Mouse (Mus musculus): ENCODE measurements at regions not wholly inside any gene's neighbourhood (a gene's known extent, or its start where the extent isn't known, plus 50 kb on each side); places are given as distances from the start of the nearest gene placed in this dataset.

GRCm38 (mm10) chr10:44730721-44731120, 202.4 kb upstream of the Prdm1 start:
- no peak for DNase-seq (ENCODE audit: low read depth, low spot score)

DNA sequence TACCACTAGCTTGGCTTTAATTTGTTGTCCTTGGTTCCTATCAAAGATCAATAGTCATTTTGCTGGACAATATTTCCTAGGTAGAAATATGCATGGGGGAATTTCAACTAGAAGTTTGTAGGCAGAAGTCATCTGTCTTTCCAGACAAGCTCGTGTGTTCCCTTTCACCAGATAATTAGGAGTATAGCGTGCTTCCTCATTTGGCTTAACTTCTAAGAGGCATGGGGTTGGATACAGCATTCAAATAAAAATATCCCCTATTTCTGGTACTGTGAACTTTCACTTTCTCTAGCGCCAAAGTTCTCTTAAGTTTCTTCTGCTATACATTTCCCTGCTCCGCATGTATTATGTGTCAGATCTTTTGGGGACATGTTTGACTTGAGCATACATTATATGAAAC, 200.7 kb upstream of the Prdm1 start:
- no peak for DNase-seq (ENCODE audit: low read depth, low spot score)

- no peak for DNase-seq (ENCODE audit: low read depth, low spot score)
Observed at GRCm38 (mm10) chr10:44724575-44724974, 196.3 kb upstream of the Prdm1 start.

GRCm38 (mm10) chr10:44723845-44724244, 195.5 kb upstream of the Prdm1 start:
- DNase-seq (ENCODE audit: low read depth, low spot score): no peak

DNA sequence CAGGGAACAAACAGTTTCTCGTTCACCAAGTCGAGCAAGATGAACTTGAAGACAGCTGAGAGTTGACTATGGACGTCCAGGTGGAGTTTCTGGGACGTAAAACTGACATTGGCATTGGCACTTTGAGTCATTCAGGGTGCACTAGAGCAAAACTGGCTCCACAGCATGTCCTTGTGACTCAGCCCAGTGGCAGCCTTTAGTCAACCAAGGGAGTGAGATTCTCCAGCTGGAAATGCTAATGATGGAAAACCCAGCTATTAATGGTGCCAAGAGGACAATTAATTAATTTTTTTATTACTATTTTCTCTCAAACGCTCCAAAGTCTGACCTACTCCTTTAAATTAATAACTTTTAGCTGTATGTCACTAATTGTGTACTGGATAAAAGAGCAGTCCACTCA, 195.0 kb upstream of the Prdm1 start:
- no peak for DNase-seq (ENCODE audit: low read depth, low spot score)

GRCm38 (mm10) chr10:44721670-44722069, 193.4 kb upstream of the Prdm1 start:
- DNase-seq (ENCODE audit: low read depth, low spot score): no peak

DNA sequence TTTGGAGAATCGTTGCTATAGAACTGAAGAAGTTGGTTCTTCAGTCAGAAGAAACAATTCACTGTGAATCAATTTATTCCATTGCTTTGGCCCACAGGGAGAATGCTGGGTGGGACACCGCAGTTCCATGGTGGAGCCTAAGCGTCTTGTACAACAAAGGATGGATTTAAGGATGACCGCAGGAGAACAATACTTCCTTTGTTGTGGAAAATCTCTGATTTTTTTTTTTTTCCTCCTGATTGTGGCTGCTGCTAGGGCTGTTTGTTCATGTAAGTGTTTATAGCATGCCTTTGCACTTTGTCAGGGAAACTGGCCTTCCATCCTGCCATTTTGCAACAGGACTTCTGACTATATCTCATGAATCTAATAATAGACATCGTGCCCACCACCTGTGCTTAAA, 188.3 kb upstream of the Prdm1 start:
- no peak for DNase-seq (ENCODE audit: low read depth, low spot score)

DNA sequence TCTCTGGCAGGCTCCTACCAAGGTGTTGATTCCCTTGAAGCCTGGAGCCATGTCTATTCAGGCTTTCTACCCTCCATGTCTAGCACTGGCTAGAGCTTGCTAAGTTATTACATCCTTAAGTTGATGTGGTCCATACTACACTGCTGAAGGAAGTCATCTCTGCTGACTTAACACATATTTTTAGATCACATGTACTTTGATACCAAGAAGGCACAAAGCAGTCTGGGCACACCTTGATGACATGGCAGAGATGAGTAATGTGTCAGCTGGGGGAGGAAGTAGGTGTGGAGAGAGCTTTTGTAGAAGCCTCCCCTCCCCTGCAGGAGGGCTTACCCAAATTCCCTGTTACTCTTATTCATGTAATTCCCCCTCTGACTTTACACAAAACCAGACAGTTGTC, 187.6 kb upstream of the Prdm1 start:
- no peak for DNase-seq (ENCODE audit: low read depth, low spot score)

- no peak for DNase-seq (ENCODE audit: low read depth, low spot score)
Observed at GRCm38 (mm10) chr10:44708830-44709229, 180.5 kb upstream of the Prdm1 start.

DNA sequence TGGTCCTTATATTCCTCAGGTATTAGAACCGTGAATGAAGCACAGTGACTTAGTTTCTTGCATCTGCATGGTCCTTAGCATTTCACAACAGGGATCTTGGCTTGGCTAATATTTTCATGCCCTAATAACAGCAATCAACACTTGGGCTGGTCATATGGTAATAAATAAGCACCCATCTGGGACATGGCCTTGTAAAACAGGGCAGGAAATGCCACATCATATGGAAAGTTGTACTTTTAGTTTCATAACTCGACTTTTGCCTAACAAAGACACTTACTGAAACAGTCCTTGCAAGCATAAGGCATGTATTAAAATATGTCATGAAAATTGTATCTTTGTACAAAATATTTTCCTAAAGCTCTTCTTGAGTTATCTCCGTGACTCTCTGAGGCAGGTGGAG, 175.8 kb upstream of the Prdm1 start:
- DNase-seq (ENCODE audit: low read depth, low spot score): no peak

- no peak for DNase-seq (ENCODE audit: low read depth, low spot score)
Observed at GRCm38 (mm10) chr10:44702108-44702507, 173.8 kb upstream of the Prdm1 start.

GRCm38 (mm10) chr10:44699988-44700537, 171.8 kb upstream of the Prdm1 start:
- no peak for DNase-seq (ENCODE audit: low read depth, low spot score)

- DNase-seq (ENCODE audit: low read depth, low spot score): no peak
Observed at GRCm38 (mm10) chr10:44697966-44698365, 169.7 kb upstream of the Prdm1 start.

- no peak for DNase-seq (ENCODE audit: low read depth, low spot score)
Observed at GRCm38 (mm10) chr10:44696973-44697372, 168.7 kb upstream of the Prdm1 start.

DNA sequence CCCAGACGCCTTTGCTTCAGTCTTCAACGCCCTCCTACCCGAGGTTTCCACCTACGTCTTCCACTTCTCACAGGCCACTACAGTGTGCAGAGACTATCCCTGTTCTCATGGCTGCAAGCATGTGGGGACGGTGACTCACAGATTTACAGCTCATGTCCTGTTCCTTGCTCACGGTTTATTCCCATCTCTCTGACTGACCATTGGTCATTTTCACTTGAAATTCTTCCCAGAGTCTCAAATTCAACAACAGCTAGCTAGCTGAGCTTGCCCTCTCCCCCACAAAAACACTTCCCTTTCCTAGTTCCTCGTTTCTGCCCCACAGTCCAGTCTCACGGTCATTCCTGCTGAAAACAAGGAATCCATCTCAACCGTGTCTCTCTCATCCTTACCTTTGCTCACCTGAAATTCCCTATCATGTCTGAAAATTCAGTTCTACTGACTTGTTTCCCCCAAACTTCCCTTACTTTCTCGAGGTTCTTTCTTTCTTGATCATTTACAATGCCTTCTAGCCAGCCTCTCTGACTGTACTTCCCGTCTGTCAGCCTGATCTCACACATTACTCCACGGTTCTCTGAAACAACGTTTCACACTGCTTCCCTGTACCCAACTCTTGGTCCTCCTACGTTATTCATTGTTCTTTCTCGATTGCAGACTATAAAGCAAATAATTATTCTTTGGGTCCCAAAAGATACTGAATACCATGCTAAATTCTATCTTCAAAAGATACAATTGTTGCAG, 163.5 kb upstream of the Prdm1 start:
- no peak for DNase-seq (ENCODE audit: low read depth, low spot score)

DNA sequence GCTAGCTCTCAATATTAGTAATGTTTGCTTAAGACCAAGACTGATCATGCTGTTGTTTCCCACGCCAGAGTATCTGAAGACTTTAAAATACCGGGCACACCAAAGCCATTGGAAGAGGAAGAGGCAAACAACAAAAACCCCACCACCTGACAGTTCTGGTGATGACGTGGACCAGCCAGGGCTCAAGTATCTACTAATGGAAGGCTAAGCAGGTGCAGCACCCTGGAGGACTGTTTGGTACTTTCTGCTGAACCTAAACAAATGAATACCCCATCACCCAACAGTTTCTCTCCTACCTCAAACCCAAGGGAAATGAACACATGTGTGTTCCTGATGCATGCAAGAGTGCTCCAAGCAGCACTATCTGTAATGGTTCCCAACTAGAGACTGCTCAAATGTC, 160.3 kb upstream of the Prdm1 start:
- no peak for DNase-seq (ENCODE audit: low read depth, low spot score)

GRCm38 (mm10) chr10:44686055-44686454, 157.8 kb upstream of the Prdm1 start:
- no peak for DNase-seq (ENCODE audit: low read depth, low spot score)

- no peak for DNase-seq (ENCODE audit: low read depth, low spot score)
Observed at GRCm38 (mm10) chr10:44685215-44685614, 156.9 kb upstream of the Prdm1 start.

- DNase-seq (ENCODE audit: low read depth, low spot score): no peak
Observed at GRCm38 (mm10) chr10:44676506-44676905, 148.2 kb upstream of the Prdm1 start.

DNA sequence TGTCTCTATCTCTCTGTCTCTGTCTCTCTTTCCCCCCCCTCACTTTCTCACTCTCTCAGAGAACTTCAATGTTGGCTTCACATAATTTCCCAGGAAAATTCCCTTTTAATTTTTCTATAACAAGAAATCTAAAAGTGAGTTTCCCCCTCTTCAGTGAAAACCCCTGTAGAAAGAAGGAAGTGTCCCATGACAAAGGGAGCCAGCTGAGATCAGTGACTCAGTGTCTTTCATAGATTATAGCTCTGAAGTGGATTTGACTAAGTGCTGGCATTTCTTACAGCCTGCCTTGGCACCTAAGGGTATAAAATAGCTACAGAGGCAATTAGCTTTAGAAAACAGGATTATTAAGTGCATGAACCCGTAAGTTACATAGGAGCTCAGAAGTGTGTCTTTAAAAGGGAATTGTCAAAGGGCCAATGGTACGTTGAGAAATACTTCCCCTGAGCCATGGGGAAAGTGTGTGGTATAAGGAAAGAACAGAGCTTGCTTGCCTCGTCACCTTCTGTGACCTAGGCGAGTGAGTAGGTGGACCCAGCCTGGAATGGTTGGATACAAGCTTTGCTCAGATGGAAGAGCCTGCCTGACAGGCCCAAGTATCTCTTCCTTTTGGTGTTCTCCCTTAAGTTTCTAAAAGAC, 137.3 kb upstream of the Prdm1 start:
- no peak for DNase-seq (ENCODE audit: low read depth, low spot score)

DNA sequence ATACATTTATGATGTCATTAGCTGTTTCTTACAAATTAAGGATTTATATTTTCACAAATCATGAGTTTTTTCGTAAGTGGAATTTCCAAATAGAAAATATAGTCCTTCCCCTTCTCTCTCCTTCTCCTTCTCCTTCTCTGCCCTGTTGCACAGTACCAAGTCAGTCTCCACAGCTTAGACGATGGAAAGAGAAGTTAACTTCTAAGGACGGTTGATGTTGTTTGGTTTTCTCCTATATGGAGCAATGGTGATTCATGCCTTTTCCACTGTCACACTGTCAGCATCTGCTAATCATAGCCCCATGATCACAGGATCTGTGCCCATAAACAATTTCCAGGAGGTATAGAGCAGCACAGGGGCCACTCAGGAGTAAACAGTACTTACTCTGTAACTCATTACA, 131.2 kb upstream of the Prdm1 start:
- no peak for DNase-seq (ENCODE audit: low read depth, low spot score)

DNA sequence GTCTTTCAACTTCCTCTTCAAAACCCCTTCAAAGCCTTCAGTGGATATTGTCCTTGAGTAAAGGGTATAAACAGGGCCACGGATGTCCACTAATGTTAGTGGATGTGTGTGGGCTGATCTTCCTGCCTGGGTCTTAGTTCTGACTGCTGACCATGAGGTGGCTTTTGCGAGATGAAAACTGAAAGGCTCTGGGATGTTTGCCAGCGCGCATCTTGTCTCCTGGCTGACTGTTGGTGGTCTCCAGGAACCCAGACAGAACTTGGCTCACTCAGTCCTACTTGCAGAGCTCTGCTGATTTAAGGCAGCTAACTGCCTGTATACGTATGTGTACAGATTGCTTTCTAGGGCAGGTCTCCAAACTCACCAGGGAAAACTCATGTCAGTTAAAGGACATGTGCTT, 125.5 kb upstream of the Prdm1 start:
- DNase-seq (ENCODE audit: low read depth, low spot score): no peak

DNA sequence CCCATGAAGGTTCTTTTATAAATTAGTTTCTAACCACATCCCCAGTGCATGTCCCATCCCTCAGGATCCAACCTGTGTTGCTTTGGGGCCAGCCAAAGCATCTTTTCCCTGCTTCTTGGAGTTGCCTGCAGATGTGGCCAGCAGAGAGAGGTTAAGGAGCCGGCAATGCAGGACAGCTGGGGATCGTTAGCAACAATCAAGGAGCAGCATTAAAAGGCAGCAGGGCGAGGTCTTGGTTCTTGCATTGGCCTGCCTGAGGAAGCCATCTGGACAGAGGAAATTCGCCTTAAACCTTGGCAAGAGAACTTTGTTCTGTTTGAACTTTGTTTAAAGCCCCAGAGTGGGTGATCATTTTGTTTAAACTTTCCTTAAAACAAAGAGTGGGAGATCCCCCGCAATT, 118.7 kb upstream of the Prdm1 start:
- DNase-seq (ENCODE audit: low read depth, low spot score): no peak
